Mouse (Mus musculus) intestine, embryonic 16.5 days (tissue): ENCODE results near the gene Gldn. TPM values are rescaled to one million over a fixed set of nuclear protein-coding genes. Genes with fewer than 3 reads are reported as not detected.

Source experiments
- ATAC-seq: fragments of 200-750 bp; cut with Nextera tagmentation; 2 replicates; pipeline ENCODE4 v1.8.0; 2017; ENCODE audit warnings: moderate TSS enrichment, moderate library complexity
- H3K27ac ChIP-seq: fragments of 300-500 bp; sonication (generic); 2 replicates; pipeline ENCODE4 v1.5.1; 2014; ENCODE audit warnings: mild to moderate bottlenecking, low read length
- H3K27me3 ChIP-seq: fragments of 300-500 bp; sonication (generic); replicated peaks from 2 replicates; pipeline ENCODE4 v1.6.1; 2014; ENCODE audit warnings: low read length, control low read depth, mixed read lengths; ENCODE audit not compliant: control insufficient read depth, insufficient read depth
- H3K36me3 ChIP-seq: fragments of 300-500 bp; sonication (generic); 2 replicates; pipeline ENCODE4 v1.6.1; 2014; ENCODE audit warnings: low read length, control low read depth; ENCODE audit not compliant: control insufficient read depth, insufficient read depth
- H3K4me1 ChIP-seq: fragments of 300-500 bp; sonication (generic); 2 replicates; pipeline ENCODE4 v1.6.1; 2014; ENCODE audit warnings: low read length, control low read depth, mixed read lengths; ENCODE audit not compliant: control insufficient read depth, insufficient read depth
- H3K4me2 ChIP-seq: fragments of 300-500 bp; sonication (generic); 2 replicates; pipeline ENCODE4 v1.6.1; 2014; ENCODE audit warnings: low read depth, low read length, control low read depth
- H3K4me3 ChIP-seq: fragments of 300-500 bp; sonication (generic); 2 replicates; pipeline ENCODE4 v1.5.1; 2014; ENCODE audit warnings: mild to moderate bottlenecking, low read length
- H3K9ac ChIP-seq: fragments of 300-500 bp; sonication (generic); 2 replicates; pipeline ENCODE4 v1.6.1; 2014; ENCODE audit warnings: low read depth, low read length
- H3K9me3 ChIP-seq: fragments of 300-500 bp; sonication (generic); 2 replicates; pipeline ENCODE4 v1.6.1; 2016; ENCODE audit warnings: low read length, control low read depth; ENCODE audit not compliant: control insufficient read depth
- WGBS: fragments of 180-500 bp; shearing (Covaris S2); extraction: QIAGEN DNeasy Blood & Tissue Kit; methylation state at CpG from one replicate; pipeline ENCODE4 v1.1.7; 2014; 5-methylcytosine and 5-hydroxymethylcytosine counted together
- polyA plus RNA-seq: library from polyadenylated mRNA; unstranded; fragments of >200 nt; fragmentation: Nextera tagmentation; extraction: Ambion mirVana; gene quantifications from 2 replicates; pipeline ENCODE4 v1.2.1, GENCODE M21; 2015

Gene Gldn
- polyA plus RNA-seq, 1 experiment from 2014 or later = not detected

- Histone ChIP-seq H3K9me3 (no peaks in the 10 kb centered on the region), H3K9ac (no peak overlapping the region), H3K4me1 (no peaks in the 10 kb centered on the region), H3K27ac (no peak overlapping the region), H3K4me2 (no peak overlapping the region), H3K36me3 (no peaks in the 10 kb centered on the region), H3K27me3 (no peaks in the 10 kb centered on the region), H3K4me3 (no peak overlapping the region)
- ATAC-seq = no peak
- 63% methylated on average over 7 of the region's 7 CpGs for WGBS
Observed at GRCm38 (mm10) chr9:54342026-54342425, 55.7 kb downstream of the Gldn start.

- H3K9ac ChIP-seq = no peak overlapping the region
- no peaks in the 10 kb centered on the region for H3K9me3 ChIP-seq
- WGBS = 93% methylated on average over 7 of the region's 8 CpGs
- no peak overlapping the region for H3K27ac ChIP-seq
- no peaks in the 10 kb centered on the region for H3K4me1 ChIP-seq
- H3K4me3 ChIP-seq = no peak overlapping the region
- no peak for ATAC-seq
- no peak overlapping the region for H3K4me2 ChIP-seq
- H3K27me3 ChIP-seq = no peaks in the 10 kb centered on the region
- H3K36me3 ChIP-seq = no peaks in the 10 kb centered on the region
Observed at GRCm38 (mm10) chr9:54356756-54357155, 70.5 kb downstream of the Gldn start.

Other genes starting within 250 kb of the Gldn start
- 0.15 and 0.20 TPM in 2 replicates for gene Tnfaip8l3, start 218.1 kb upstream of the Gldn start, polyA plus RNA-seq
- not detected in 2 replicates for gene Cyp19a1, start 18.4 kb upstream of the Gldn start, polyA plus RNA-seq
- 2.3 TPM in 2 replicates for gene Dmxl2, start 215.1 kb downstream of the Gldn start, polyA plus RNA-seq